Mouse (Mus musculus) olfactory bulb, adult 2 months (tissue): ENCODE results near the gene Pdgfd.

Experiments
- CTCF ChIP-seq: fragments of 200-500 bp; IDR thresholded peaks from 2 replicates; pipeline ENCODE4 v1.5.1; 2012; ENCODE audit warnings: low read depth, mild to moderate bottlenecking, low read length, moderate library complexity; ENCODE audit not compliant: insufficient read depth
- POLR2A ChIP-seq: fragments of 200-500 bp; IDR thresholded peaks from 2 replicates; pipeline ENCODE4 v1.6.1; 2012; ENCODE audit warnings: mild to moderate bottlenecking, low read depth, low read length, moderate library complexity; ENCODE audit not compliant: insufficient read depth

- no peak for TF ChIP-seq CTCF
- TF ChIP-seq POLR2A = no peak
Measured at GRCm38 (mm10) chr9:6337891-6338290, 169.5 kb downstream of the Pdgfd start.
